Mouse (Mus musculus) left cerebral cortex, postnatal 36 days (tissue): Measurements from ENCODE around the gene Krtap19-4. TPM values are rescaled to one million over a fixed set of nuclear protein-coding genes. Genes with fewer than 3 reads are reported as not detected.

Experiments
- DNase-seq, 2 experiments: peaks; one replicate each; pipeline ENCODE4 v3.0.0; 2021 to 2022; ENCODE audit warnings: low spot score in 2 of 2, mixed read lengths in 1 of 2
- intact Hi-C: fragments of 180-260 bp; cut with DNase I; formaldehyde crosslinking; loops from one replicate; pipeline ENCODE4 v1.15.1; 2025
- total RNA-seq, 2 experiments: library from RNA; stranded (reverse); gene quantifications; 2 replicates each; pipeline ENCODE4 v1.2.3; 2021

Gene Krtap19-4
- total RNA-seq: not detected

GRCm38 (mm10) chr16:88884989-88885388 lies at the start of gene Krtap19-4:
Gene Krtap19-4, minus strand, starts transcription at chr16:88885089.
- DNase-seq: no peak
- intact Hi-C loops: no loop called here

GRCm38 (mm10) chr16:88932165-88932564 lies 47.3 kb upstream of the Krtap19-4 start, which contains the start of gene Krtap19-9b:
Gene Krtap19-9b, minus strand, starts transcription at chr16:88932265.
- DNase-seq: no peak

GRCm38 (mm10) chr16:88896357-88896756 lies 11.5 kb upstream of the Krtap19-4 start, which contains the start of gene Krtap19-5:
Gene Krtap19-5, minus strand, starts transcription at chr16:88896457.
- intact Hi-C loops: no loop called here
- DNase-seq: no peak

More at GRCm38 (mm10) chr16:88932165-88932564, 47.3 kb upstream of the Krtap19-4 start, which contains the start of gene Krtap19-9b:
- intact Hi-C loops: no loop called here

GRCm38 (mm10) chr16:88886870-88887269 lies 2.0 kb upstream of the Krtap19-4 start:
- no peak for DNase-seq
- intact Hi-C loops: no loop called here

GRCm38 (mm10) chr16:88877938-88878337 lies 7.0 kb downstream of the Krtap19-4 start, which contains the start of gene Krtap19-3:
Gene Krtap19-3, minus strand, starts transcription at chr16:88878038.
- intact Hi-C loops: no loop called here
- DNase-seq: no peak

- DNase-seq: no peak
- intact Hi-C loops: no loop called here
These were observed 10.7 kb downstream of the Krtap19-4 start, which contains the start of gene Krtap19-2 for GRCm38 (mm10) chr16:88874169-88874568. Gene Krtap19-2, minus strand, starts transcription at chr16:88874269.

- no peak for DNase-seq
These were observed 15.6 kb downstream of the Krtap19-4 start, which contains the start of gene Krtap19-1 for GRCm38 (mm10) chr16:88869311-88869710. Gene Krtap19-1, minus strand, starts transcription at chr16:88869411.

GRCm38 (mm10) chr16:88864887-88865407 lies 19.9 kb downstream of the Krtap19-4 start:
- no peak for DNase-seq
- intact Hi-C loops: no loop called here

More at GRCm38 (mm10) chr16:88869311-88869710, 15.6 kb downstream of the Krtap19-4 start, which contains the start of gene Krtap19-1:
- intact Hi-C loops: no loop called here

- no peak for DNase-seq
- intact Hi-C loops: no loop called here
These were observed 33.4 kb downstream of the Krtap19-4 start for GRCm38 (mm10) chr16:88851450-88851849.

GRCm38 (mm10) chr16:88848558-88848957 lies 36.3 kb downstream of the Krtap19-4 start:
- intact Hi-C loops: no loop called here
- no peak for DNase-seq

- DNase-seq: no peak
- intact Hi-C loops: no loop called here
These were observed 37.5 kb downstream of the Krtap19-4 start for GRCm38 (mm10) chr16:88847363-88847762.

Other genes with a start within 250 kb of the Krtap19-4 start
- not detected for gene Krtap26-1, start 237.3 kb downstream of the Krtap19-4 start, total RNA-seq
- gene Krtap27-1, start 213.4 kb downstream of the Krtap19-4 start, total RNA-seq: not detected
- not detected for gene 2310061N02Rik, start 177.1 kb downstream of the Krtap19-4 start, total RNA-seq
- gene Krtap13-1, start 156.2 kb downstream of the Krtap19-4 start, total RNA-seq: not detected
- not detected for gene Krtap13, start 133.5 kb downstream of the Krtap19-4 start, total RNA-seq
- not detected for gene 2310034C09Rik, start 126.2 kb downstream of the Krtap19-4 start, total RNA-seq
- gene 2310057N15Rik, start 110.9 kb downstream of the Krtap19-4 start, total RNA-seq: not detected
- gene Gm5965, start 107.2 kb downstream of the Krtap19-4 start, total RNA-seq: not detected
- gene Gm20741, start 72.9 kb downstream of the Krtap19-4 start, total RNA-seq: not detected
- not detected for gene Krtap15, start 64.9 kb downstream of the Krtap19-4 start, total RNA-seq
- not detected for gene Krtap14, start 58.9 kb downstream of the Krtap19-4 start, total RNA-seq
- not detected for gene Krtap19-1, start 15.7 kb downstream of the Krtap19-4 start, total RNA-seq
- gene Krtap19-2, start 10.8 kb downstream of the Krtap19-4 start, total RNA-seq: not detected
- gene Krtap19-3, start 7.1 kb downstream of the Krtap19-4 start, total RNA-seq: not detected
- not detected for gene Krtap19-5, start 11.4 kb upstream of the Krtap19-4 start, total RNA-seq
- not detected for gene Krtap19-9b, start 47.2 kb upstream of the Krtap19-4 start, total RNA-seq
- not detected for gene Krtap16-3, start 77.8 kb upstream of the Krtap19-4 start, total RNA-seq
- not detected for gene Krtap22-2, start 125.7 kb upstream of the Krtap19-4 start, total RNA-seq
- gene Gm10229, start 130.2 kb upstream of the Krtap19-4 start, total RNA-seq: not detected
- gene Krtap6-1, start 146.6 kb upstream of the Krtap19-4 start, total RNA-seq: not detected
- not detected for gene Gm10228, start 156.4 kb upstream of the Krtap19-4 start, total RNA-seq
- gene Krtap6-5, start 162.8 kb upstream of the Krtap19-4 start, total RNA-seq: not detected
- gene 1110025L11Rik, start 178.9 kb upstream of the Krtap19-4 start, total RNA-seq: not detected
- gene Krtap6-3, start 198.9 kb upstream of the Krtap19-4 start, total RNA-seq: not detected